8 mouse cellular contexts compared by ENCODE assay signal in genomic region chr7:144942744-144943135, GRCm38 (mm10). TPM values are rescaled to one million over a fixed set of nuclear protein-coding genes. Genes with fewer than 3 reads are reported as not detected.
A peak's percentile ranks its signal among the peaks of the same experiment; 100 is the strongest.
DNase-seq lines count a peak whose midpoint lies in the region; ATAC-seq and TF ChIP-seq lines count a peak whose summit lies in the region.

No protein-coding gene starts in this region.

- no peaks in the 10 kb centered on the region for H3K36me3 ChIP-seq in hindbrain, embryonic 15.5 days
- peaks cover 2% of the 10 kb centered on the region; the same call in 1 of the 2 replicates for H3K36me3 ChIP-seq in midbrain, embryonic 10.5 days

- no peak for TF ChIP-seq CTCF in gastrocnemius, adult 2 months (IDR thresholded peaks at IDR 0.05)

- WGBS in hindbrain, embryonic 15.5 days = under 1% methylated on average over 20 of the region's 20 CpGs
- WGBS in midbrain, embryonic 10.5 days = under 1% methylated on average over 20 of the region's 20 CpGs

- peak overlapping the region; percentile 100 for H3K4me2 ChIP-seq in hindbrain, embryonic 15.5 days

- H3K4me3 ChIP-seq in gastrocnemius, adult 2 months = peak overlapping the region; percentile 83
- peak overlapping the region; percentile 49 for H3K4me3 ChIP-seq in hindbrain, embryonic 15.5 days
- H3K4me3 ChIP-seq in midbrain, embryonic 10.5 days = peak overlapping the region; percentile 83

- H3K9ac ChIP-seq in hindbrain, embryonic 15.5 days = peak overlapping the region; percentile 40

- peak overlapping the region; percentile 60 for H3K27ac ChIP-seq in gastrocnemius, adult 2 months
- no peak overlapping the region for H3K27ac ChIP-seq in hindbrain, embryonic 15.5 days (replicated peaks)
- peak overlapping the region; percentile 98 for H3K27ac ChIP-seq in midbrain, embryonic 10.5 days (replicated peaks)

- peaks cover 61% of the 10 kb centered on the region for H3K4me1 ChIP-seq in hindbrain, embryonic 15.5 days (replicated peaks)
- H3K4me1 ChIP-seq in midbrain, embryonic 10.5 days = peaks cover 58% of the 10 kb centered on the region

- ATAC-seq in hindbrain, embryonic 15.5 days (ENCODE audit: low FRiP score, low read depth) = 0 out of 2 replicates have a peak, but pooled peaks have one; percentile 1
- no peak for ATAC-seq in megakaryocyte-erythroid progenitor cell, adult 5-6 weeks (replicated peaks; ENCODE audit: low FRiP score, low TSS enrichment, poor library complexity, severe bottlenecking)

- DNase-seq in gastrocnemius, adult 2 months = no peak
- no peak for DNase-seq in gastrocnemius, adult 18-20 months (ENCODE audit: low spot score)
- DNase-seq in WW6 (ENCODE audit: low read depth, low spot score) = peak; percentile 24
- DNase-seq in midbrain, embryonic 10.5 days (ENCODE audit: low spot score) = no peak
- no peak for DNase-seq in thymus, postnatal 4 days
- no peak for DNase-seq in adrenal gland, postnatal 4 days (ENCODE audit: low spot score in 2 of 2)

- intact Hi-C loops in gastrocnemius, adult 2 months (cut with DNase I) = loop anchor here (5.0 kb wide), 1 partner anchor 85 kb away; no protein-coding TSS in a partner anchor

- H3K27me3 ChIP-seq in hindbrain, embryonic 15.5 days = peaks cover 57% of the 10 kb centered on the region
- H3K27me3 ChIP-seq in midbrain, embryonic 10.5 days (ENCODE audit: low read depth, poor library complexity, severe bottlenecking) = peaks cover 56% of the 10 kb centered on the region

- no peaks in the 10 kb centered on the region for H3K9me3 ChIP-seq in hindbrain, embryonic 15.5 days
- H3K9me3 ChIP-seq in midbrain, embryonic 10.5 days (replicated peaks) = no peaks in the 10 kb centered on the region

RNA-seq across cellular contexts. Expression of gene Ccnd1, which starts 3.0 kb away (rescaled TPM):
- total RNA-seq in gastrocnemius, adult 2 months (2021) = 1 to 10 TPM; 1.6 to 5.2 TPM
- 1 to 10 TPM; 3.2 to 9.1 TPM for total RNA-seq in gastrocnemius, adult 18-20 months (2021)
- polyA plus RNA-seq in hindbrain, embryonic 15.5 days (2015; fragmentation: Nextera tagmentation; extraction: Ambion mirVana) = 34.2 and 38.2 TPM in 2 replicates
- 238 and 258 TPM in 2 replicates for polyA plus RNA-seq in midbrain, embryonic 10.5 days (2016; fragmentation: Nextera tagmentation; extraction: Ambion mirVana)
- 3.8 and 5.3 TPM in 2 replicates for total RNA-seq in megakaryocyte-erythroid progenitor cell, adult 5-6 weeks (2014; fragmentation: Nextera tagmentation)
- total RNA-seq in megakaryocyte-erythroid progenitor cell, adult 5-6 weeks (2017) = 5.9 and 6.7 TPM in 2 replicates
- total RNA-seq in adrenal gland, postnatal 4 days (2021) = 100 to 1,000 TPM; 110 to 132 TPM

RNA-seq across cellular contexts. Expression of gene LTO1, which starts 27.8 kb away (rescaled TPM):
- total RNA-seq in gastrocnemius, adult 2 months (2021) = 1 to 10 TPM; 8.1 to 9.9 TPM
- total RNA-seq in gastrocnemius, adult 18-20 months (2021) = 10 to 100 TPM in 1 of 2 experiments, 1 to 10 TPM in 1; 8.0 to 10.2 TPM
- polyA plus RNA-seq in hindbrain, embryonic 15.5 days (2015; fragmentation: Nextera tagmentation; extraction: Ambion mirVana) = 32.0 and 34.1 TPM in 2 replicates
- polyA plus RNA-seq in midbrain, embryonic 10.5 days (2016; fragmentation: Nextera tagmentation; extraction: Ambion mirVana) = 30.7 and 34.4 TPM in 2 replicates
- 21.0 and 40.2 TPM in 2 replicates for total RNA-seq in megakaryocyte-erythroid progenitor cell, adult 5-6 weeks (2014; fragmentation: Nextera tagmentation)
- total RNA-seq in megakaryocyte-erythroid progenitor cell, adult 5-6 weeks (2017) = 27.1 and 30.4 TPM in 2 replicates
- total RNA-seq in adrenal gland, postnatal 4 days (2021) = 10 to 100 TPM; 27.6 to 32.9 TPM

RNA-seq across cellular contexts. Expression of gene Fgf15, which starts 46.4 kb away (rescaled TPM):
- total RNA-seq in gastrocnemius, adult 2 months (2021) = not detected
- not detected for total RNA-seq in gastrocnemius, adult 18-20 months (2021)
- polyA plus RNA-seq in hindbrain, embryonic 15.5 days (2015; fragmentation: Nextera tagmentation; extraction: Ambion mirVana) = 25.8 and 43.7 TPM in 2 replicates
- polyA plus RNA-seq in midbrain, embryonic 10.5 days (2016; fragmentation: Nextera tagmentation; extraction: Ambion mirVana) = 96.3 and 110 TPM in 2 replicates
- total RNA-seq in megakaryocyte-erythroid progenitor cell, adult 5-6 weeks (2014; fragmentation: Nextera tagmentation) = not detected in 2 replicates
- 0.52 and 0.88 TPM in 2 replicates for total RNA-seq in megakaryocyte-erythroid progenitor cell, adult 5-6 weeks (2017)
- under 1 TPM in 1 of 2 experiments, not detected in 1; 0.53 TPM for total RNA-seq in adrenal gland, postnatal 4 days (2021)

Comparison
In these comparisons a context has a peak if more than half of its experiments do, and no peak if none do; other contexts are left out.
1. RNA of gene Ccnd1, which starts 3.0 kb away (total RNA-seq): 110 to 132 TPM in adrenal gland, postnatal 4 days; 3.2 to 9.1 TPM in gastrocnemius, adult 18-20 months, 3.8 to 6.7 TPM in megakaryocyte-erythroid progenitor cell, adult 5-6 weeks and 1.6 to 5.2 TPM in gastrocnemius, adult 2 months; every median in the first group is over 10 times any median in the second.
2. Peak in every context shown above with its lines, with median percentiles within 50 percentile points of each other: H3K4me3 ChIP-seq.